In genomic region chr2:65048234-65049017, GRCm38 (mm10) we compare ENCODE assay signal across 31 mouse cellular contexts. TPM values are rescaled to one million over a fixed set of nuclear protein-coding genes. Genes with fewer than 3 reads are reported as not detected.
DNase-seq lines count a peak whose midpoint lies in the region; ATAC-seq and TF ChIP-seq lines count a peak whose summit lies in the region.
"Had no signal": no experiment of that assay in that cellular context is flagged by ENCODE, and none has a peak within 500 bp of the region (broad histone marks: within the 10 kb centered on the region; RNA-seq: fewer than 3 reads in every experiment).

No protein-coding gene starts in this region.

- TF ChIP-seq CTCF in layer of hippocampus, adult 2 months (conservative IDR thresholded peaks at IDR 0.05) = no peak
- TF ChIP-seq CTCF in brain, embryonic 14.5 days (IDR thresholded peaks at IDR 0.05; ENCODE audit: borderline replicate concordance, extremely low read depth, insufficient read depth, insufficient read length) = no peak

- peak; percentile 53 for DNase-seq in forebrain, embryonic 14.5 days (ENCODE audit: low spot score)
- DNase-seq in forebrain, embryonic 10.5 days (ENCODE audit: extremely low spot score, low spot score) = no peak
- no peak for DNase-seq in layer of hippocampus, adult 2 months (ENCODE audit: low spot score in 2 of 2)
- DNase-seq in layer of hippocampus, postnatal 36 days = no peak
- peak; percentile 70 for DNase-seq in brain, embryonic 14.5 days (ENCODE audit: low read depth)
- peak; percentile 29 for DNase-seq in lung, postnatal 10 days
- no peak for DNase-seq in adrenal gland, postnatal 14 days
- DNase-seq: adrenal gland, postnatal 10 days; cerebellum, adult 18-20 months; cerebellum, postnatal 25 days; gastrocnemius, adult 2 months; gastrocnemius, postnatal 36 days; heart, adult 18-20 months; heart, postnatal 36 days; kidney, adult 9 months; kidney, postnatal 25 days; right cerebral cortex, adult 18-20 months; spleen, adult 18-20 months; thymus, postnatal 4 days had no signal

- H3K27ac ChIP-seq in forebrain, embryonic 14.5 days (ENCODE audit: low read depth, low read length) = no peak overlapping the region
- H3K27ac ChIP-seq in forebrain, embryonic 10.5 days = no peak overlapping the region
- H3K27ac ChIP-seq in layer of hippocampus, adult 2 months = peak overlapping the region; percentile 60
- H3K27ac ChIP-seq: embryonic facial prominence, embryonic 10.5 days; embryonic facial prominence, embryonic 15.5 days; gastrocnemius, adult 2 months; hindbrain, embryonic 12.5 days; limb, embryonic 13.5 days; midbrain, embryonic 10.5 days; neural tube, embryonic 12.5 days had no signal

- no peak for TF ChIP-seq POLR2A in brain, embryonic 14.5 days (IDR thresholded peaks at IDR 0.05; ENCODE audit: borderline replicate concordance, extremely low read depth, insufficient read depth, insufficient read length, poor library complexity, severe bottlenecking)

- H3K9ac ChIP-seq in forebrain, embryonic 14.5 days (ENCODE audit: low read length) = no peak overlapping the region
- H3K9ac ChIP-seq: embryonic facial prominence, embryonic 15.5 days; hindbrain, embryonic 12.5 days; limb, embryonic 13.5 days; neural tube, embryonic 12.5 days had no signal

- no peak overlapping the region for H3K4me2 ChIP-seq in forebrain, embryonic 14.5 days (ENCODE audit: low read length)
- H3K4me2 ChIP-seq: embryonic facial prominence, embryonic 15.5 days; heart, embryonic 11.5 days; hindbrain, embryonic 12.5 days; limb, embryonic 13.5 days; liver, embryonic 11.5 days; neural tube, embryonic 12.5 days had no signal

- H3K4me3 ChIP-seq in forebrain, embryonic 14.5 days (ENCODE audit: low read depth, low read length) = no peak overlapping the region
- H3K4me3 ChIP-seq in forebrain, embryonic 10.5 days = no peak overlapping the region
- no peak overlapping the region for H3K4me3 ChIP-seq in layer of hippocampus, adult 2 months
- H3K4me3 ChIP-seq: embryonic facial prominence, embryonic 10.5 days; embryonic facial prominence, embryonic 15.5 days; gastrocnemius, adult 2 months; hindbrain, embryonic 12.5 days; limb, embryonic 13.5 days; midbrain, embryonic 10.5 days; myocyte; neural tube, embryonic 12.5 days had no signal

- H3K4me1 ChIP-seq in forebrain, embryonic 14.5 days (ENCODE audit: control insufficient read depth, insufficient read depth, low read length) = no peaks in the 10 kb centered on the region
- no peaks in the 10 kb centered on the region for H3K4me1 ChIP-seq in forebrain, embryonic 10.5 days
- H3K4me1 ChIP-seq: embryonic facial prominence, embryonic 10.5 days; embryonic facial prominence, embryonic 15.5 days; hindbrain, embryonic 12.5 days; limb, embryonic 13.5 days; midbrain, embryonic 10.5 days; neural tube, embryonic 12.5 days had no signal

- H3K27me3 ChIP-seq in forebrain, embryonic 14.5 days (replicated peaks; ENCODE audit: control insufficient read depth, insufficient read depth, low read length) = no peaks in the 10 kb centered on the region
- H3K27me3 ChIP-seq in forebrain, embryonic 10.5 days (ENCODE audit: poor library complexity, severe bottlenecking) = no peaks in the 10 kb centered on the region
- H3K27me3 ChIP-seq: embryonic facial prominence, embryonic 15.5 days; hindbrain, embryonic 12.5 days; limb, embryonic 13.5 days; neural tube, embryonic 12.5 days had no signal

- WGBS in forebrain, embryonic 14.5 days = 31% methylated on average over 6 of the region's 6 CpGs
- 82% methylated on average over 6 of the region's 6 CpGs for WGBS in forebrain, embryonic 10.5 days

- H3K9me3 ChIP-seq in forebrain, embryonic 14.5 days (replicated peaks; ENCODE audit: control insufficient read depth, low read length) = no peaks in the 10 kb centered on the region
- H3K9me3 ChIP-seq in forebrain, embryonic 10.5 days = no peaks in the 10 kb centered on the region
- H3K9me3 ChIP-seq: embryonic facial prominence, embryonic 10.5 days; embryonic facial prominence, embryonic 15.5 days; hindbrain, embryonic 12.5 days; limb, embryonic 13.5 days; midbrain, embryonic 10.5 days; neural tube, embryonic 12.5 days had no signal

- ATAC-seq in forebrain, embryonic 14.5 days = peak; percentile 44
- ATAC-seq: intestine, postnatal 0 days; Patski had no signal

- H3K36me3 ChIP-seq in forebrain, embryonic 14.5 days (ENCODE audit: control insufficient read depth, insufficient read depth, low read length) = no peaks in the 10 kb centered on the region
- no peaks in the 10 kb centered on the region for H3K36me3 ChIP-seq in forebrain, embryonic 10.5 days (replicated peaks)
- H3K36me3 ChIP-seq: embryonic facial prominence, embryonic 10.5 days; embryonic facial prominence, embryonic 15.5 days; hindbrain, embryonic 12.5 days; limb, embryonic 13.5 days; midbrain, embryonic 10.5 days; neural tube, embryonic 12.5 days had no signal

RNA-seq across cellular contexts. Expression of gene Grb14, which starts 23.6 kb away (rescaled TPM):
- polyA plus RNA-seq in forebrain, embryonic 14.5 days (2014; fragmentation: Nextera tagmentation; extraction: Ambion mirVana) = 17.7 and 25.3 TPM in 2 replicates
- polyA plus RNA-seq in forebrain, embryonic 10.5 days (2016; fragmentation: Nextera tagmentation; extraction: Ambion mirVana) = 3.0 and 3.5 TPM in 2 replicates
- total RNA-seq in layer of hippocampus, adult 2 months (2021) = 10 to 100 TPM; 41.5 to 44.1 TPM
- total RNA-seq in layer of hippocampus, postnatal 36 days (2021) = 10 to 100 TPM; 42.7 to 44.0 TPM
- 6.5 and 9.7 TPM in 2 replicates for polyA plus RNA-seq in brain, embryonic 14.5 days (2012; rRNA removed)
- 33.9 and 46.5 TPM in 2 replicates for total RNA-seq in adrenal gland, postnatal 14 days (2021)
- total RNA-seq: MEL had no signal

Comparison
In these comparisons a context has a peak if more than half of its experiments do, and no peak if none do; other contexts are left out.
1. DNase-seq: peak in forebrain, embryonic 14.5 days (single experiment), brain, embryonic 14.5 days (single experiment) and lung, postnatal 10 days (single experiment); none in forebrain, embryonic 10.5 days (single experiment), layer of hippocampus, adult 2 months (0 of 2), layer of hippocampus, postnatal 36 days (0 of 2) and adrenal gland, postnatal 14 days (single experiment).